Mouse (Mus musculus) ovary, adult 18-20 months (tissue): ENCODE data around the gene Lyg2.

Experiments used
- DNase-seq: peaks from one replicate; pipeline ENCODE4 v3.0.0; 2022; ENCODE audit warnings: low spot score, mixed read lengths

Lyg2 gene

GRCm38 (mm10) chr1:37877736-37878460, 38.4 kb downstream of the Lyg2 start:
- DNase-seq, result no peak

GRCm38 (mm10) chr1:37873157-37873556, 43.1 kb downstream of the Lyg2 start:
- no peak for DNase-seq

- DNase-seq, result peak; percentile 77
These were observed 43.9 kb downstream of the Lyg2 start for GRCm38 (mm10) chr1:37872131-37873067.

- no peak for DNase-seq
These were observed 44.6 kb downstream of the Lyg2 start, which contains the start of gene Lipt1 for GRCm38 (mm10) chr1:37871704-37872103. Gene Lipt1, plus strand, starts transcription at chr1:37871738.

- DNase-seq, result no peak
These were observed 46.9 kb downstream of the Lyg2 start for GRCm38 (mm10) chr1:37869362-37869761.

- DNase-seq, result no peak
These were observed 47.7 kb downstream of the Lyg2 start for GRCm38 (mm10) chr1:37868640-37869039.

GRCm38 (mm10) chr1:37867684-37868322, 48.5 kb downstream of the Lyg2 start:
- no peak for DNase-seq

- DNase-seq, result no peak
These were observed 49.2 kb downstream of the Lyg2 start for GRCm38 (mm10) chr1:37867056-37867455.

- DNase-seq, result no peak
These were observed 50.0 kb downstream of the Lyg2 start, which contains the start of gene Tsga10 for GRCm38 (mm10) chr1:37866286-37866685. Gene Tsga10, minus strand, starts transcription at chr1:37866429.

GRCm38 (mm10) chr1:37865401-37866215, 50.7 kb downstream of the Lyg2 start:
- no peak for DNase-seq

GRCm38 (mm10) chr1:37864511-37865400, 51.5 kb downstream of the Lyg2 start:
- DNase-seq, result peak; percentile 100
